Mouse (Mus musculus) left cerebral cortex, postnatal 14 days (tissue): ENCODE results near the gene Mark2. TPM values are rescaled to one million over a fixed set of nuclear protein-coding genes. Genes with fewer than 3 reads are reported as not detected.

Experiments used
- DNase-seq, 2 experiments: peaks; one replicate each; pipeline ENCODE4 v3.0.0; 2021 to 2022; ENCODE audit warnings: low spot score in 2 of 2, mixed read lengths in 1 of 2
- intact Hi-C: fragments of 180-260 bp; cut with DNase I; formaldehyde crosslinking; loops from one replicate; pipeline ENCODE4 v1.15.1; 2025
- total RNA-seq, 2 experiments: library from RNA; stranded (reverse); gene quantifications; 2 replicates each; pipeline ENCODE4 v1.2.3; 2021

Mark2 gene
- total RNA-seq, 2 experiments from 2014 or later: 136 to 140 TPM

- intact Hi-C loops: no loop called here
- peak; percentile 95 for DNase-seq
Measured at GRCm38 (mm10) chr19:7240782-7241690, 100.6 kb downstream of the Mark2 start, which contains the start of gene Naa40. TSS of gene Naa40 (minus strand) at chr19:7241183.

GRCm38 (mm10) chr19:7240291-7240690, 101.4 kb downstream of the Mark2 start:
- intact Hi-C loops: no loop called here

GRCm38 (mm10) chr19:7239574-7239973, 102.1 kb downstream of the Mark2 start:
- DNase-seq: no peak
- intact Hi-C loops: loop anchor here (5.0 kb wide), 1 partner anchor 178 kb away; the partner anchor contains the start of gene 2700081O15Rik

More at GRCm38 (mm10) chr19:7240291-7240690, 101.4 kb downstream of the Mark2 start:
- no peak for DNase-seq

DNA sequence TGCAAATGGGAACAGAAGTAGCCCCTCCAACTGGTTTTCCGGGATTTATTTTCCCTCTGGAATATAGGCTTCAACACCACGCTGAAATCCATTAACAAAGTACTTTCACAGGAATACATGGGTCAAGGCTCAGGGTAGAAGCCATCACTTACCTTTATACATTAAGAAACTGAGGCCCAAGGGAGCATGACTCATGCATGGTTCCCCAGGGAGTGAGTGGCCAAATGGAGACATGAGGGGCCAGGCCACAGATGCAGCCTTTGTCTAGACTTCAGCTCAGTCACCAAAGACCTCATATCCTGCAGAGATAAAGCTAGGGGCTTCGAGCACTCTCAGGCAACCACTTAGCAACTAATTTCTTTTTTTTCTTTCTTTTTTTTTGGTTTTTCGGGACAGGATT, 104.9 kb downstream of the Mark2 start:
- no peak for DNase-seq
- intact Hi-C loops: loop anchor here (5.0 kb wide), 1 partner anchor 181 kb away; the partner anchor contains the start of gene 2700081O15Rik

DNA sequence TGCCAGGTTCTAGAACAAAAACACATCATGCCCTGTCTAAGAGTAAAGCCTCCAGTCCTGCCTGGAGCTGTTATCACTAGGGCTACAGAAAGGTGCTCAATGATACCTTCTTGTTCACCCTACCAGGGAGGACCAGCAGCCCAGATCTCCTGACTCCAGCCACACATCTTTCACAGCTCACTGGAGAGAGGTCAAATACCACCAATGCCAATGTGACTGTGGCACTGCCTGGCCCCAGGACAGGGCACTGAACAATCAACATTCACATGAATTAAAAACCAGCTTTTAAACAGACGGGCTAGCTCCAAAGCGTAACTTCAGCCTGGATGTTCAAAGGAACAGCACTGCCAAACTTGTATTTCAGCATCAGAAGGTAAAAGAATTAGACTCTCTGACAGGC, 105.6 kb downstream of the Mark2 start:
- intact Hi-C loops: loop anchor here (5.0 kb wide), 1 partner anchor 181 kb away; the partner anchor contains the start of gene 2700081O15Rik
- DNase-seq: no peak

- intact Hi-C loops: loop anchor here (2.0 to 5.0 kb wide), 2 partner anchors 109 to 182 kb away; partner anchors contain the start of gene 2700081O15Rik
- DNase-seq: no peak
Measured at GRCm38 (mm10) chr19:7235461-7235860, 106.2 kb downstream of the Mark2 start.

- intact Hi-C loops: loop anchor here (2.0 to 5.0 kb wide), 2 partner anchors 110 to 183 kb away; partner anchors contain the start of gene 2700081O15Rik
- DNase-seq: peak; percentile 83 to 90
Measured at GRCm38 (mm10) chr19:7234537-7235221, 107.0 kb downstream of the Mark2 start.

DNA sequence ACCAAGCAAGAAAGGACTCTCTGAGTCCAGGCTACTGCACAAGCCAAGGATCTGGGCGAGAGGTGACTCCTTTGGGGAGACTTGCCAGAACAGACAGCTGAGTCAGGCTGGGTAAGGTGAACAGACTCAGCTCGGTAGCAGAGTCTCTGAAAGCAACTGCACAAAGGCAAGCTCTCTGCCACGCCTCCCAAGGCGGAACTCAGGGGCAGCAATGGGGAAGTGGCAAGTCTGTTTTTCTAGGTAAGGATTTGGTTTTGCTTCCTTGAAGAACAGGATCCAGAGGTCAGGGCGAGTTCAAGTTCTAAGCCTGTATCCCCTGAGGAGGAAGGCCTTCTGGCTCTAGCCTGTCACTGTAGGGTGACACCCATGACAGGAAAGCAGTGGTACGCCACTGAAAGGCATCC, 115.1 kb downstream of the Mark2 start:
- intact Hi-C loops: no loop called here
- DNase-seq: no peak

Other genes with a start within 250 kb of the Mark2 start
- 10 to 100 TPM; 33.0 to 35.2 TPM for gene Flrt1, start 236.1 kb downstream of the Mark2 start, total RNA-seq
- gene Otub1, start 135.5 kb downstream of the Mark2 start, total RNA-seq: 100 to 1,000 TPM; 268 to 271 TPM
- 1,000 to 10,000 TPM; 1,118 to 1,183 TPM for gene Cox8a, start 124.2 kb downstream of the Mark2 start, total RNA-seq
- 10 to 100 TPM; 34.4 to 35.7 TPM for gene Naa40, start 100.7 kb downstream of the Mark2 start, total RNA-seq
- 10 to 100 TPM; 15.7 to 16.3 TPM for gene Rcor2, start 74.5 kb downstream of the Mark2 start, total RNA-seq
- 10 to 100 TPM; 30.5 to 36.2 TPM for gene Spindoc, start 41.1 kb upstream of the Mark2 start, total RNA-seq
- 10 to 100 TPM; 42.5 to 44.5 TPM for gene 2700081O15Rik, start 75.8 kb upstream of the Mark2 start, total RNA-seq
- gene Rtn3, start 141.4 kb upstream of the Mark2 start, total RNA-seq: 100 to 1,000 TPM; 936 to 943 TPM
- 10 to 100 TPM; 19.6 to 21.1 TPM for gene Atl3, start 152.2 kb upstream of the Mark2 start, total RNA-seq
- 10 to 100 TPM; 14.1 TPM for gene Pla2g16, start 215.6 kb upstream of the Mark2 start, total RNA-seq